Mouse (Mus musculus) lung, embryonic 16.5 days (tissue): ENCODE data around the gene Atp2a2. TPM values are rescaled to one million over a fixed set of nuclear protein-coding genes. Genes with fewer than 3 reads are reported as not detected.
"Not testable (repeated sequence)": the region's sequence is repeated elsewhere in the genome, so short reads cannot be mapped to it uniquely, and the experiment has no call there.

ENCODE experiments used
- ATAC-seq: fragments of 200-750 bp; cut with Nextera tagmentation; 2 replicates; pipeline ENCODE4 v1.8.0; 2017; ENCODE audit warnings: low read depth, mild to moderate bottlenecking, moderate library complexity
- H3K27ac ChIP-seq: fragments of 300-500 bp; sonication (generic); 2 replicates; pipeline ENCODE4 v1.5.1; 2014; ENCODE audit warnings: mild to moderate bottlenecking, control low read depth, low read length
- H3K27me3 ChIP-seq: fragments of 300-500 bp; sonication (generic); 2 replicates; pipeline ENCODE4 v1.6.1; 2014; ENCODE audit warnings: low read depth, low read length, mixed read lengths; ENCODE audit not compliant: control insufficient read depth, insufficient read depth
- H3K36me3 ChIP-seq: fragments of 300-500 bp; sonication (generic); 2 replicates; pipeline ENCODE4 v1.6.1; 2014; ENCODE audit warnings: low read length; ENCODE audit not compliant: control insufficient read depth, insufficient read depth
- H3K4me1 ChIP-seq: fragments of 300-500 bp; sonication (generic); replicated peaks from 2 replicates; pipeline ENCODE4 v1.6.1; 2014; ENCODE audit warnings: low read length, mixed read lengths; ENCODE audit not compliant: control insufficient read depth, insufficient read depth
- H3K4me2 ChIP-seq: fragments of 300-500 bp; sonication (generic); 2 replicates; pipeline ENCODE4 v1.6.1; 2014; ENCODE audit warnings: low read depth, low read length, control low read depth
- H3K4me3 ChIP-seq: fragments of 300-500 bp; sonication (generic); 2 replicates; pipeline ENCODE4 v1.5.1; 2014; ENCODE audit warnings: mild to moderate bottlenecking, low read length, control low read depth
- H3K9ac ChIP-seq: fragments of 300-500 bp; sonication (generic); 2 replicates; pipeline ENCODE4 v1.6.1; 2014; ENCODE audit warnings: low read length, control low read depth
- H3K9me3 ChIP-seq: fragments of 300-500 bp; sonication (generic); 2 replicates; pipeline ENCODE4 v1.6.1; 2016; ENCODE audit warnings: low read length; ENCODE audit not compliant: control insufficient read depth
- WGBS: fragments of 180-500 bp; shearing (Covaris S2); extraction: QIAGEN DNeasy Blood & Tissue Kit; methylation state at CpG from one replicate; pipeline ENCODE4 v1.1.7; 2014; 5-methylcytosine and 5-hydroxymethylcytosine counted together
- polyA plus RNA-seq: library from polyadenylated mRNA; unstranded; fragments of >200 nt; fragmentation: Nextera tagmentation; extraction: Ambion mirVana; gene quantifications from 2 replicates; pipeline ENCODE4 v1.2.1, GENCODE M21; 2015

Atp2a2 gene
- polyA plus RNA-seq, 1 experiment from 2014 or later = 28.8 TPM

- not testable (repeated sequence) for H3K27ac ChIP-seq, H3K4me2 ChIP-seq, H3K4me3 ChIP-seq, H3K27me3 ChIP-seq, ATAC-seq, H3K36me3 ChIP-seq, H3K9ac ChIP-seq, H3K9me3 ChIP-seq
- WGBS = 49% methylated on average over 4 of the region's 4 CpGs
- H3K4me1 ChIP-seq = peaks cover 11% of the 10 kb centered on the region
Observed at GRCm38 (mm10) chr5:122420676-122421075, 81.3 kb downstream of the Atp2a2 start.

- ATAC-seq = no peak
- Histone ChIP-seq H3K4me1 (0 out of 2 replicates have a peak, but pooled peaks cover 3% of the 10 kb centered on the region), H3K4me3 (no peak overlapping the region), H3K9ac (no peak overlapping the region), H3K36me3 (no peaks in the 10 kb centered on the region), H3K9me3 (no peaks in the 10 kb centered on the region; the same call in 1 of the 2 replicates), H3K27me3 (no peaks in the 10 kb centered on the region), H3K27ac (no peak overlapping the region), H3K4me2 (no peak overlapping the region)
- 86% methylated on average over 12 of the region's 12 CpGs for WGBS
Observed at GRCm38 (mm10) chr5:122415465-122415864, 86.6 kb downstream of the Atp2a2 start.

GRCm38 (mm10) chr5:122414351-122414750 lies 87.7 kb downstream of the Atp2a2 start:
- no peak overlapping the region for H3K4me3 ChIP-seq
- H3K9ac ChIP-seq = no peak overlapping the region
- WGBS = 84% methylated on average over 5 of the region's 5 CpGs
- H3K9me3 ChIP-seq = peaks cover 2% of the 10 kb centered on the region; the same call in 1 of the 2 replicates
- H3K36me3 ChIP-seq = peaks cover 3% of the 10 kb centered on the region; the same call in 1 of the 2 replicates
- H3K4me1 ChIP-seq = 0 out of 2 replicates have a peak, but pooled peaks cover 3% of the 10 kb centered on the region
- no peak overlapping the region for H3K27ac ChIP-seq
- H3K4me2 ChIP-seq = no peak overlapping the region
- H3K27me3 ChIP-seq = no peaks in the 10 kb centered on the region
- no peak for ATAC-seq

GRCm38 (mm10) chr5:122412826-122413225 lies 89.2 kb downstream of the Atp2a2 start:
- H3K4me2 ChIP-seq = no peak overlapping the region
- peaks cover 2% of the 10 kb centered on the region; the same call in 1 of the 2 replicates for H3K9me3 ChIP-seq
- H3K4me3 ChIP-seq = no peak overlapping the region
- peak; percentile 94 for ATAC-seq
- H3K27me3 ChIP-seq = no peaks in the 10 kb centered on the region
- WGBS = 37% methylated on average over 6 of the region's 6 CpGs
- H3K27ac ChIP-seq = no peak overlapping the region
- H3K9ac ChIP-seq = no peak overlapping the region
- 0 out of 2 replicates have a peak, but pooled peaks cover 3% of the 10 kb centered on the region for H3K4me1 ChIP-seq
- H3K36me3 ChIP-seq = peaks cover 3% of the 10 kb centered on the region; the same call in 1 of the 2 replicates

GRCm38 (mm10) chr5:122411892-122412291 lies 90.1 kb downstream of the Atp2a2 start:
- H3K4me2 ChIP-seq = no peak overlapping the region
- WGBS = 61% methylated on average over 5 of the region's 5 CpGs
- 0 out of 2 replicates have a peak, but pooled peaks cover 3% of the 10 kb centered on the region for H3K4me1 ChIP-seq
- no peak overlapping the region for H3K4me3 ChIP-seq
- H3K9ac ChIP-seq = no peak overlapping the region
- H3K9me3 ChIP-seq = peaks cover 2% of the 10 kb centered on the region; the same call in 1 of the 2 replicates
- H3K36me3 ChIP-seq = peaks cover 10% of the 10 kb centered on the region
- ATAC-seq = no peak
- no peaks in the 10 kb centered on the region for H3K27me3 ChIP-seq
- H3K27ac ChIP-seq = no peak overlapping the region

GRCm38 (mm10) chr5:122409692-122410645 lies 92.1 kb downstream of the Atp2a2 start:
- ATAC-seq = no peak
- WGBS = 79% methylated on average over 19 of the region's 19 CpGs
- Histone ChIP-seq H3K27me3 (no peaks in the 10 kb centered on the region), H3K9me3 (peaks cover 5% of the 10 kb centered on the region; the same call in 1 of the 2 replicates), H3K4me3 (no peak overlapping the region), H3K4me1 (0 out of 2 replicates have a peak, but pooled peaks cover 3% of the 10 kb centered on the region), H3K36me3 (peaks cover 27% of the 10 kb centered on the region), H3K9ac (no peak overlapping the region), H3K27ac (no peak overlapping the region), H3K4me2 (no peak overlapping the region)

GRCm38 (mm10) chr5:122405537-122405936 lies 96.5 kb downstream of the Atp2a2 start:
- Histone ChIP-seq H3K9me3 (peaks cover 5% of the 10 kb centered on the region; the same call in 1 of the 2 replicates), H3K27ac (no peak overlapping the region), H3K4me2 (no peak overlapping the region), H3K4me3 (no peak overlapping the region), H3K9ac (no peak overlapping the region), H3K27me3 (no peaks in the 10 kb centered on the region), H3K36me3 (peaks cover 51% of the 10 kb centered on the region), H3K4me1 (peaks cover 5% of the 10 kb centered on the region; the same call in 1 of the 2 replicates)
- no peak for ATAC-seq
- WGBS = 93% methylated on average over 10 of the region's 10 CpGs

Other genes with a start within 250 kb of the Atp2a2 start
- 6.5 and 7.4 TPM in 2 replicates for gene Tctn1, start 237.8 kb downstream of the Atp2a2 start, polyA plus RNA-seq
- gene Pptc7, start 217.9 kb downstream of the Atp2a2 start, polyA plus RNA-seq = 8.6 and 8.9 TPM in 2 replicates
- 10.2 and 11.4 TPM in 2 replicates for gene Rad9b, start 148.0 kb downstream of the Atp2a2 start, polyA plus RNA-seq
- 210 and 225 TPM in 2 replicates for gene Vps29, start 147.9 kb downstream of the Atp2a2 start, polyA plus RNA-seq
- 76.2 and 76.8 TPM in 2 replicates for gene Gpn3, start 130.3 kb downstream of the Atp2a2 start, polyA plus RNA-seq
- gene Fam216a, start 129.9 kb downstream of the Atp2a2 start, polyA plus RNA-seq = 65.2 and 66.5 TPM in 2 replicates
- gene Arpc3, start 110.3 kb downstream of the Atp2a2 start, polyA plus RNA-seq = 158 and 162 TPM in 2 replicates
- 42.8 and 44.0 TPM in 2 replicates for gene Anapc7, start 80.5 kb downstream of the Atp2a2 start, polyA plus RNA-seq
- gene Ift81, start 112.3 kb upstream of the Atp2a2 start, polyA plus RNA-seq = 41.3 and 46.0 TPM in 2 replicates
- 4.2 TPM in 2 replicates for gene P2rx7, start 141.7 kb upstream of the Atp2a2 start, polyA plus RNA-seq
- gene P2rx4, start 205.3 kb upstream of the Atp2a2 start, polyA plus RNA-seq = 19.6 and 22.7 TPM in 2 replicates